Mouse (Mus musculus): Measurements from ENCODE around the gene Gpr162.
"Not testable (repeated sequence)": the region's sequence is repeated elsewhere in the genome, so short reads cannot be mapped to it uniquely, and the experiment has no call there.

Gpr162 gene

GRCm38 (mm10) chr6:124839805-124840204 is 24.0 kb downstream of the Gpr162 start:
- DNase-seq (ENCODE audit: low spot score in 2 of 2), result no peak

- no peak for DNase-seq (ENCODE audit: low spot score in 2 of 2)
Observed at GRCm38 (mm10) chr6:124836411-124836810, 27.4 kb downstream of the Gpr162 start.

GRCm38 (mm10) chr6:124835531-124835930 is 28.3 kb downstream of the Gpr162 start:
- DNase-seq (ENCODE audit: low spot score in 2 of 2), result no peak

GRCm38 (mm10) chr6:124834512-124835081 is 29.2 kb downstream of the Gpr162 start:
- peak; percentile 39 to 49 for DNase-seq (ENCODE audit: low spot score in 2 of 2)

GRCm38 (mm10) chr6:124831649-124832048 is 32.1 kb downstream of the Gpr162 start:
- DNase-seq (ENCODE audit: low spot score in 2 of 2), result no peak

- DNase-seq (ENCODE audit: low spot score in 2 of 2), result not testable (repeated sequence)
Observed at GRCm38 (mm10) chr6:124831199-124831598, 32.6 kb downstream of the Gpr162 start.

GRCm38 (mm10) chr6:124829799-124830700 is 33.7 kb downstream of the Gpr162 start:
- DNase-seq (ENCODE audit: low spot score in 2 of 2), result peak; percentile 86 to 91

GRCm38 (mm10) chr6:124828868-124829798 is 34.6 kb downstream of the Gpr162 start, which contains the start of the genes Usp5 and Cdca3:
TSS of gene Usp5 (minus strand) at chr6:124829484.
TSS of gene Cdca3 (plus strand) at chr6:124829547.
- peak; percentile 95 to 98 for DNase-seq (ENCODE audit: low spot score in 2 of 2)

- peak; percentile 46 to 71 for DNase-seq (ENCODE audit: low spot score in 2 of 2)
Observed at GRCm38 (mm10) chr6:124828101-124828592, 35.6 kb downstream of the Gpr162 start.

- DNase-seq (ENCODE audit: low spot score in 2 of 2), result no peak
Observed at GRCm38 (mm10) chr6:124822049-124822448, 41.7 kb downstream of the Gpr162 start.

GRCm38 (mm10) chr6:124820891-124821290 is 42.9 kb downstream of the Gpr162 start:
- DNase-seq (ENCODE audit: low spot score in 2 of 2), result no peak

GRCm38 (mm10) chr6:124817971-124818370 is 45.8 kb downstream of the Gpr162 start:
- DNase-seq (ENCODE audit: low spot score in 2 of 2), result no peak

- DNase-seq (ENCODE audit: low spot score in 2 of 2), result no peak
Observed at GRCm38 (mm10) chr6:124817563-124817962, 46.2 kb downstream of the Gpr162 start.

GRCm38 (mm10) chr6:124817125-124817524 is 46.7 kb downstream of the Gpr162 start:
- no peak for DNase-seq (ENCODE audit: low spot score in 2 of 2)

GRCm38 (mm10) chr6:124816611-124817010 is 47.2 kb downstream of the Gpr162 start:
- no peak for DNase-seq (ENCODE audit: low spot score in 2 of 2)

GRCm38 (mm10) chr6:124814858-124815774 is 48.7 kb downstream of the Gpr162 start:
- DNase-seq (ENCODE audit: low spot score in 2 of 2), result no peak

- no peak for DNase-seq (ENCODE audit: low spot score in 2 of 2)
Observed at GRCm38 (mm10) chr6:124814448-124814847, 49.3 kb downstream of the Gpr162 start.

- peak; percentile 91 to 93 for DNase-seq (ENCODE audit: low spot score in 2 of 2)
Observed at GRCm38 (mm10) chr6:124813933-124814332, 49.9 kb downstream of the Gpr162 start, which contains the start of gene Tpi1. TSS of gene Tpi1 (minus strand) at chr6:124814296.

- peak; percentile 37 to 63 for DNase-seq (ENCODE audit: low spot score in 2 of 2)
Observed at GRCm38 (mm10) chr6:124813496-124813895, 50.3 kb downstream of the Gpr162 start.

- no peak for DNase-seq (ENCODE audit: low spot score in 2 of 2)
Observed at GRCm38 (mm10) chr6:124812848-124813247, 50.9 kb downstream of the Gpr162 start.
